Mouse (Mus musculus) embryonic facial prominence, embryonic 11.5 days (tissue): Measurements from ENCODE around the gene Lin37. TPM values are rescaled to one million over a fixed set of nuclear protein-coding genes. Genes with fewer than 3 reads are reported as not detected.

ENCODE experiments used
- ATAC-seq: fragments of 200-750 bp; cut with Nextera tagmentation; replicated peaks from 2 replicates; pipeline ENCODE4 v1.8.0; 2017; ENCODE audit warnings: low read depth; ENCODE audit not compliant: insufficient number of reproducible peaks, low FRiP score, low TSS enrichment
- DNase-seq: peaks from one replicate; pipeline ENCODE4 v3.0.0-alpha.2; 2015; ENCODE audit warnings: low spot score
- H3K27ac ChIP-seq: fragments of 300-500 bp; sonication (generic); replicated peaks from 2 replicates; pipeline ENCODE4 v1.5.1; 2014; ENCODE audit warnings: mild to moderate bottlenecking, low read depth, low read length, control low read depth
- H3K27me3 ChIP-seq: fragments of 300-500 bp; sonication (generic); 2 replicates; pipeline ENCODE4 v1.6.1; 2014; ENCODE audit warnings: mild to moderate bottlenecking, low read length, moderate library complexity, mixed read lengths; ENCODE audit not compliant: control insufficient read depth, insufficient read depth
- H3K36me3 ChIP-seq: fragments of 300-500 bp; sonication (generic); replicated peaks from 2 replicates; pipeline ENCODE4 v1.6.1; 2014; ENCODE audit warnings: low read depth, mild to moderate bottlenecking, low read length, moderate library complexity, mixed read lengths; ENCODE audit not compliant: control insufficient read depth, insufficient read depth
- H3K4me1 ChIP-seq: fragments of 300-500 bp; sonication (generic); 2 replicates; pipeline ENCODE4 v1.6.1; 2014; ENCODE audit warnings: low read length, mixed read lengths; ENCODE audit not compliant: control insufficient read depth, insufficient read depth
- H3K4me2 ChIP-seq: fragments of 300-500 bp; sonication (generic); 2 replicates; pipeline ENCODE4 v1.6.1; 2014; ENCODE audit warnings: low read depth, mild to moderate bottlenecking, control low read depth, low read length, moderate library complexity
- H3K4me3 ChIP-seq: fragments of 300-500 bp; sonication (generic); 2 replicates; pipeline ENCODE4 v1.5.1; 2014; ENCODE audit warnings: low read depth, low read length, control low read depth
- H3K9ac ChIP-seq: fragments of 300-500 bp; sonication (generic); replicated peaks from 2 replicates; pipeline ENCODE4 v1.6.1; 2014; ENCODE audit warnings: mild to moderate bottlenecking, control low read depth, low read length
- H3K9me3 ChIP-seq: fragments of 300-500 bp; sonication (generic); replicated peaks from 2 replicates; pipeline ENCODE4 v1.6.1; 2016; ENCODE audit warnings: mild to moderate bottlenecking, low read length, inconsistent platforms, mixed read lengths; ENCODE audit not compliant: control insufficient read depth
- WGBS: fragments of 180-500 bp; shearing (Covaris S2); extraction: QIAGEN DNeasy Blood & Tissue Kit; methylation state at CpG from one replicate; pipeline ENCODE4 v1.1.7; 2014; 5-methylcytosine and 5-hydroxymethylcytosine counted together
- polyA plus RNA-seq: library from polyadenylated mRNA; unstranded; fragments of >200 nt; fragmentation: Nextera tagmentation; extraction: Ambion mirVana; gene quantifications from 2 replicates; pipeline ENCODE4 v1.2.1, GENCODE M21; 2014

Lin37 gene
- polyA plus RNA-seq, 1 experiment from 2014 or later, result 44.8 TPM

DNA sequence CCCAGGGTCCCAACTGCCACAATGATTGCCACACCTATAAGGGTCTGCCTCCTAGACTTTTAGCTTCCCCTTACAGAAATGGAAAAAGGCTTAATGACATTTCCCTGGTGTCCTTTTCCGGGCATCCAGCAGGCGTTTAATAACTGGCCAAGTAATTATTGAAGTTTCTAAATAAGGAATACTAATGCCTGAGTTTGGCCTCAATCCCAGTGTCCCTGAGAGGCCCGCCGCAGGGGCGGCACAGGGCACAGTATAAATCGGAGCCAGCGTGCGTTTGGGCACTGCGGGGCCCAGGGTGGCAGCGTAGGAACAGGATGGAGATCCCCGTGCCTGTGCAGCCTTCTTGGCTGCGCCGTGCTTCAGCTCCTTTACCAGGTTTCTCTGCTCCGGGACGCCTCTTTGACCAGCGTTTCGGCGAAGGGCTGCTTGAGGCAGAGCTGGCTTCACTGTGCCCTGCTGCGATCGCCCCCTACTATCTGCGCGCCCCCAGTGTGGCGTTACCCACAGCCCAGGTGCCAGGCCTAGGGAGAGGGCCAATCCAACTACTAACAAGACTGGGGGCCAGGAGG lies 6.5 kb downstream of the Lin37 start:
- no peaks in the 10 kb centered on the region for H3K27me3 ChIP-seq
- H3K9ac ChIP-seq, result peak overlapping the region; percentile 79
- H3K9me3 ChIP-seq, result no peaks in the 10 kb centered on the region
- H3K36me3 ChIP-seq, result peaks cover 10% of the 10 kb centered on the region
- H3K4me3 ChIP-seq, result peak overlapping the region; percentile 63
- DNase-seq (peak; percentile 11), ATAC-seq (no peak)
- H3K4me2 ChIP-seq, result peak overlapping the region; percentile 75
- H3K4me1 ChIP-seq, result peaks cover 8% of the 10 kb centered on the region
- H3K27ac ChIP-seq, result no peak overlapping the region
- 7% methylated on average over 23 of the region's 23 CpGs for WGBS

DNA sequence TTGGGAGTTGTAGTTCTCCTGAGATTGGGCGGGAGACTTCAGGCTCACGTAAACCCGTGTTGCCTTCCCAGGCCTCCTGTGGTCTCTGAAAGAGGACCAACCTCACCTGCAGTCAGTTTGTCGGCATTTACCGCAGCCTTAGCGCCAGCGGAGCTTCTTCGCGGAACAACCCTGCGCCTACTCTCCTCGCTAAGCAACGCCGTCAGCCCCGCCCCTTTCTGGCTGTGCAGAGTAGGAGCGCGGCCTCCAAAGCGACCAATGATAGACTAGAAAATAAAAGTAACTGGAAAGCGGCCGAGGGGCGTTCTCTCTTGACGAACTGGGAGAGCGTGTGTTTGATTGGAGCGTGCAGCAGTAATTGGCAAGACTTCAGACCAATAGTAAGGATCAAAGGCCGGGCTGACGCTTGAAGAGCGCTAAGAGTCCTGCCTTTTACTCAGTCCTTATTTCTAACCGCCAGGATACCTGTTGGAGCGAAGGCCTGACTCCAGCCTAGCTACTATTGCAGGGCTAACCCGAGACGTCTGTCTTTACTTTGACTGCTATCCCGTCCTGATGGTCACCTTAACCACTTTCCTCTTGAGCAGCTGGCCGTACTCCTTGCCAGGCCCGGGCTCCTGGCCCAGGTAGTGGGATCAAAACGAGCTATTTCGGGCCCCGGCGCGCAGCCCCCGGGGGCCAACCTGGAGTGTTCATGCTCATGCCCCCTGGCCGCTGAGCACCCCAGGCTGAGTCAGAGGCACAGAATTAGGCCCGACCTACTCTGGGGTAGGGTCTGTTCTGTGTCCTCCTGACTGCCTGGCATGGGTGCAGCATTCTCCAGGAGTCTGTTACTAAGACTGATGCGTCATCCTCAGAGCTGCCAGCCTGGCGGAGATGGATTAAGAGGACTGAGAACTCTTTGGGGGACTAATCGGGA lies 7.3 kb downstream of the Lin37 start, which contains the start of the genes Hspb6 and Proser3:
Gene Hspb6, plus strand, starts transcription at position 77 of the 919 bp plus-strand sequence.
Gene Proser3, minus strand, starts transcription at position 198 of the 919 bp plus-strand sequence.
- DNase-seq (peak; percentile 99), ATAC-seq (peak; percentile 91)
- Histone ChIP-seq H3K4me2 (peak within 1 kb of the TSS; percentile 75), H3K9ac (peak within 1 kb of the TSS; percentile 79), H3K27me3 (no peaks in the 10 kb centered on the region), H3K36me3 (peaks cover 10% of the 10 kb centered on the region), H3K4me3 (peak within 1 kb of the TSS; percentile 63), H3K9me3 (no peaks in the 10 kb centered on the region), H3K27ac (peak within 1 kb of the TSS; percentile 92), H3K4me1 (peaks cover 8% of the 10 kb centered on the region)
- 1% methylated on average over 44 of the region's 44 CpGs for WGBS

DNA sequence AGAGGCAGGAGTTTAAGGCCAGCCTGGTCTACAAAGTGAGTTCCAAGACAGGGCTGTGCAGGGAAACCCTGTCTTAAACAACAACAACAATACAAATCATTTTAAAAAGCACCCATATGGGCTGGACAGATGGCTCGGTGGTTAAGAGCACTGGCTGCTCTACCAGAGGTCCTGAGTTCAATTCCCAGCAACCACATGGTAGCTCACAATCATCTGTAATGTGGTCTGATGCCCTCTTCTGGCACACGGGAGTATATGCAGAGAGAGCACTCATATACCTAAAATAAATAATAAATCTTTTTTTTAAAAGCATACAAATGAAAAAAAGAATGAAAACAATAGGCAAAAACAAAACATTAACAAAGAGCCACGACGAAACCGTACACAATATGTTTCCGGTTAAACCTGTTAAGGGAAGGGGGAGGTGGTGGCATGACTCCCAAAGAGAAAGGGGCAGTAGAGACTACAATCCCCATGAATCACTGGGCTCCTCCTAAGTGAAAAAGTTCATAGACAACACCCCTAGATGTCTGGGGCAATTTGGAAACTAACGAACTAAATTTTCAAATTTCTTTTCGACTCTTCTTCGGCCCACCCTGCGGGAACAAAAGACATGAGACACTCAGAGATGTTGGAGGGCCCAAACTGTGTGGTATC lies 8.1 kb downstream of the Lin37 start:
- Histone ChIP-seq H3K36me3 (peaks cover 7% of the 10 kb centered on the region), H3K4me3 (peak overlapping the region; percentile 63), H3K9ac (peak overlapping the region; percentile 79), H3K27ac (peak overlapping the region; percentile 92), H3K4me2 (peak overlapping the region; percentile 41), H3K27me3 (no peaks in the 10 kb centered on the region), H3K9me3 (no peaks in the 10 kb centered on the region), H3K4me1 (peaks cover 8% of the 10 kb centered on the region)
- under 1% methylated on average over 10 of the region's 10 CpGs for WGBS
- DNase-seq (peak; percentile 84), ATAC-seq (peak; percentile 46)

DNA sequence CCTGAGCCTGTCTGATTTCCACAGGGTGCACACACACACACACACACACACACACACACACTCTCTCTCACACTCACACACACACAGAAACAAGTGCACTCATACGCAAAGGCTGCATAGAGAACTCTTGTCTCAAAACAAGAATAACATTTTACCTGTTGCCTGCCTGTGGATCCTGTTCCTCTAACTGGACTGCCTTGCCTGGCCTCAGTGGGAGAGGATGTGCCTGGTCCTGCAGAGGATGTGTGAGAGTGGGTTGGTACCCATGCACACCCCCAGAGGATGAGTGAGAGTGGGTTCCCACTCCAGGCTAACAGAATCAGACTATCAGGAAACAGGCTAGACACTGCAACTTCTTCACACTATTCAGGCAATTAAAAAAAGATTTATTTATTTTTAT lies 9.0 kb downstream of the Lin37 start:
- H3K4me3 ChIP-seq, result no peak overlapping the region
- H3K36me3 ChIP-seq, result peaks cover 1% of the 10 kb centered on the region; the same call in 1 of the 2 replicates
- H3K4me2 ChIP-seq, result no peak overlapping the region
- ATAC-seq, result no peak
- H3K9me3 ChIP-seq, result no peaks in the 10 kb centered on the region
- no peaks in the 10 kb centered on the region for H3K27me3 ChIP-seq
- no peak for DNase-seq
- H3K4me1 ChIP-seq, result peaks cover 8% of the 10 kb centered on the region
- WGBS, result 95% methylated on average over 1 of the region's 1 CpGs
- no peak overlapping the region for H3K27ac ChIP-seq
- H3K9ac ChIP-seq, result no peak overlapping the region

DNA sequence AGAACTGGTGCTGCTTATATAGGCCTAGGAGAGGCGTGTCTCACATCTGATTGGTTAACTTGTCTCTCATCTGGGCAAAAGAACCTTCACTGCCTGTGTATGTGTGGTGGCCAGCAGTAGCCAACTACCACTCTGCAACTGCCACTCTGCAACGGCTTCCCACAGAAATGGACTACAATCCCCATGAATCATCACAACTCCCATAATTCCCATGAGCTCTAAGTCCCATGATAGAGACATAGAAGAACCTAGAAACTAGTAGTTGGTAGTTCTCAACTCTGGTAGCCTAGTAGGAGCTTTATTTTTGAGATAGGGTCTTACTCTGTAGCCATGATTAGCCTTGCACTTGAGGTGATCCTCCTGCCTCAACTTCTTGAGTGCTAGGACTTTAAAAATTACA lies 9.8 kb downstream of the Lin37 start:
- Histone ChIP-seq H3K36me3 (no peaks in the 10 kb centered on the region), H3K9me3 (no peaks in the 10 kb centered on the region), H3K4me2 (no peak overlapping the region), H3K27me3 (no peaks in the 10 kb centered on the region), H3K4me1 (peaks cover 8% of the 10 kb centered on the region), H3K9ac (no peak overlapping the region), H3K27ac (no peak overlapping the region), H3K4me3 (no peak overlapping the region)
- WGBS, result 88% methylated on average over 2 of the region's 2 CpGs
- DNase-seq, result no peak
- no peak for ATAC-seq

DNA sequence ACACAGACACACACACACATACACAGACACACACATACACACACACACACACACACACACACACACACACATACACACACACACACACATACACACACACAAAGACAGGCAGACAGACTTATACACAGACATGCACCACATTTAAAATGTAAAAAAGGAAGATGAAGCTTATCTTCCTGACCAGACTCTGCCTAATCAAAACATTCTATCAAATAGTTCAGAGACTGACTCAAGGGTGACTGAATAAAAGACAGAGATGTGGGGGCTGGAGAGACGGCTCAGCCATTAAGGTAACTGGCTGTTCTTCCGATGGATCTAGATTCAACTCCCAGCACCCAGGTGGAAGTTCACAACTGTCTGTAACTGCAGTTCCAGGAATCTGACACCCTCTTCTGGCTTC lies 15.3 kb downstream of the Lin37 start:
- H3K9ac ChIP-seq, result no peak overlapping the region
- no peaks in the 10 kb centered on the region for H3K9me3 ChIP-seq
- no peak for ATAC-seq
- no peak for DNase-seq
- no peaks in the 10 kb centered on the region for H3K36me3 ChIP-seq
- 92% methylated on average over 2 of the region's 2 CpGs for WGBS
- no peaks in the 10 kb centered on the region for H3K27me3 ChIP-seq
- H3K4me2 ChIP-seq, result no peak overlapping the region
- no peak overlapping the region for H3K4me3 ChIP-seq
- no peaks in the 10 kb centered on the region for H3K4me1 ChIP-seq
- H3K27ac ChIP-seq, result no peak overlapping the region

DNA sequence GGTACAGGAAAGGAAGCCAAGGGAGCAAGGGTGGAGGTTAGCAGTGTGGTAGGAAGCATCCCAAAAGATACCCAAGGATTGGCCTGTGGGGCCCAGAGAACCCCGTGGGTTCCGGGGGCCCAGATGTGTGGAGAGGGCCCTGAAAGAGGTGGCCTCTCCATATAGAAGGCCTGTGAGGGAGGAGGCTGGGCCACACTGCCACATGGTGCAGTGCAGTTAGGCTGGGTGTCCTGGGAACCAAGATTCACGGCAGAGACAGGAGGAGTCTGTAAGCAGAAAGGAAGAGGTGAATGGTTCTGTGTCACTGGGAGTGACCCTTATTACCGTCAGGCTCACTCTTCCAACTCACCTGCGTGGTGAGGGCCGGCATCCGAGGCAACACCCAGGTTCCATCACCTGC lies 19.1 kb downstream of the Lin37 start:
- Histone ChIP-seq H3K36me3 (no peaks in the 10 kb centered on the region), H3K27me3 (no peaks in the 10 kb centered on the region), H3K4me3 (no peak overlapping the region), H3K9ac (no peak overlapping the region), H3K4me2 (no peak overlapping the region), H3K9me3 (no peaks in the 10 kb centered on the region), H3K4me1 (no peaks in the 10 kb centered on the region), H3K27ac (no peak overlapping the region)
- ATAC-seq, result no peak
- DNase-seq, result no peak
- WGBS, result 87% methylated on average over 7 of the region's 7 CpGs
